In genomic region chr7:30443696-30444095, GRCm38 (mm10) we compare ENCODE assay signal across 10 mouse cellular contexts. TPM values are rescaled to one million over a fixed set of nuclear protein-coding genes. Genes with fewer than 3 reads are reported as not detected.
DNase-seq lines count a peak whose midpoint lies in the region; ATAC-seq and TF ChIP-seq lines count a peak whose summit lies in the region.
"Had no signal": no experiment of that assay in that cellular context is flagged by ENCODE, and none has a peak within 500 bp of the region (broad histone marks: within the 10 kb centered on the region; RNA-seq: fewer than 3 reads in every experiment).

No protein-coding gene starts in this region.

- H3K9me3 ChIP-seq in kidney, postnatal 0 days (replicated peaks; ENCODE audit: low read length) = no peaks in the 10 kb centered on the region
- peaks cover 9% of the 10 kb centered on the region; the same call in 1 of the 2 replicates for H3K9me3 ChIP-seq in embryonic facial prominence, embryonic 10.5 days
- no peaks in the 10 kb centered on the region for H3K9me3 ChIP-seq in hindbrain, postnatal 0 days (ENCODE audit: low read length)
- no peaks in the 10 kb centered on the region for H3K9me3 ChIP-seq in neural tube, embryonic 12.5 days

- ATAC-seq in kidney, postnatal 0 days (replicated peaks; ENCODE audit: low FRiP score, low read depth) = no peak
- no peak for ATAC-seq in hindbrain, postnatal 0 days
- no peak for ATAC-seq in neural tube, embryonic 12.5 days (ENCODE audit: low FRiP score, low read depth)
- no peak for ATAC-seq in erythroid progenitor cell, adult 5-6 weeks (replicated peaks; ENCODE audit: low FRiP score, poor library complexity, severe bottlenecking)
- ATAC-seq: Patski had no signal

- peak; percentile 32 for DNase-seq in kidney, postnatal 0 days (ENCODE audit: low spot score)
- DNase-seq in kidney, postnatal 4 days = no peak
- no peak for DNase-seq in embryonic facial prominence, embryonic 10.5 days (ENCODE audit: low spot score)
- DNase-seq in hindbrain, postnatal 0 days (ENCODE audit: low spot score) = peak; percentile 67
- no peak for DNase-seq in ovary, adult 18-20 months (ENCODE audit: low spot score)
- no peak for DNase-seq in right cerebral cortex, postnatal 4 days

- no peak for TF ChIP-seq CTCF in kidney, postnatal 0 days (IDR thresholded peaks at IDR 0.05; ENCODE audit: low read depth)
- TF ChIP-seq CTCF in hindbrain, postnatal 0 days (IDR thresholded peaks at IDR 0.05; ENCODE audit: low read depth) = no peak

- no peak overlapping the region for H3K9ac ChIP-seq in kidney, postnatal 0 days (ENCODE audit: low read depth, low read length)
- peak overlapping the region; percentile 95 for H3K9ac ChIP-seq in hindbrain, postnatal 0 days (replicated peaks; ENCODE audit: low read length)
- H3K9ac ChIP-seq in neural tube, embryonic 12.5 days = no peak overlapping the region

- H3K36me3 ChIP-seq in kidney, postnatal 0 days (ENCODE audit: insufficient read depth, low read length) = no peaks in the 10 kb centered on the region
- peaks cover 3% of the 10 kb centered on the region; the same call in 1 of the 2 replicates for H3K36me3 ChIP-seq in embryonic facial prominence, embryonic 10.5 days (replicated peaks)
- H3K36me3 ChIP-seq in hindbrain, postnatal 0 days (ENCODE audit: insufficient read depth, low read length) = peaks cover 37% of the 10 kb centered on the region; the same call in 1 of the 2 replicates
- peaks cover 36% of the 10 kb centered on the region for H3K36me3 ChIP-seq in neural tube, embryonic 12.5 days

- 19% methylated on average over 9 of the region's 9 CpGs for WGBS in kidney, postnatal 0 days
- WGBS in embryonic facial prominence, embryonic 10.5 days = 25% methylated on average over 9 of the region's 9 CpGs
- 16% methylated on average over 9 of the region's 9 CpGs for WGBS in hindbrain, postnatal 0 days
- WGBS in neural tube, embryonic 12.5 days = 16% methylated on average over 9 of the region's 9 CpGs

- peak overlapping the region; percentile 93; the same call in 1 of the 2 replicates for H3K4me2 ChIP-seq in kidney, postnatal 0 days (ENCODE audit: low read length)
- peak overlapping the region; percentile 78 for H3K4me2 ChIP-seq in hindbrain, postnatal 0 days (ENCODE audit: low read depth, low read length)
- peak overlapping the region; percentile 84 for H3K4me2 ChIP-seq in neural tube, embryonic 12.5 days (replicated peaks)

- H3K27me3 ChIP-seq in kidney, postnatal 0 days (ENCODE audit: insufficient read depth, low read length) = no peaks in the 10 kb centered on the region
- H3K27me3 ChIP-seq in embryonic facial prominence, embryonic 10.5 days (replicated peaks; ENCODE audit: low read depth, poor library complexity, severe bottlenecking) = peaks cover 88% of the 10 kb centered on the region
- no peaks in the 10 kb centered on the region for H3K27me3 ChIP-seq in hindbrain, postnatal 0 days (ENCODE audit: insufficient read depth, low read length)
- H3K27me3 ChIP-seq in neural tube, embryonic 12.5 days (replicated peaks) = 0 out of 2 replicates have a peak, but pooled peaks cover 4% of the 10 kb centered on the region
- H3K27me3 ChIP-seq: Patski had no signal

- no peak overlapping the region for H3K4me3 ChIP-seq in kidney, postnatal 0 days (replicated peaks; ENCODE audit: low read depth, low read length)
- H3K4me3 ChIP-seq in embryonic facial prominence, embryonic 10.5 days = peak overlapping the region; percentile 78; the same call in 1 of the 2 replicates
- H3K4me3 ChIP-seq in hindbrain, postnatal 0 days (ENCODE audit: low read length) = peak overlapping the region; percentile 78
- H3K4me3 ChIP-seq in neural tube, embryonic 12.5 days = peak overlapping the region; percentile 85

- H3K27ac ChIP-seq in kidney, postnatal 0 days = no peak overlapping the region
- no peak overlapping the region for H3K27ac ChIP-seq in embryonic facial prominence, embryonic 10.5 days (replicated peaks)
- H3K27ac ChIP-seq in hindbrain, postnatal 0 days = peak overlapping the region; percentile 97; the same call in 1 of the 2 replicates
- H3K27ac ChIP-seq in neural tube, embryonic 12.5 days = no peak overlapping the region

- H3K4me1 ChIP-seq in kidney, postnatal 0 days (replicated peaks; ENCODE audit: insufficient read depth, low read length) = peaks cover 10% of the 10 kb centered on the region
- peaks cover 22% of the 10 kb centered on the region for H3K4me1 ChIP-seq in embryonic facial prominence, embryonic 10.5 days
- no peaks in the 10 kb centered on the region for H3K4me1 ChIP-seq in hindbrain, postnatal 0 days (ENCODE audit: insufficient read depth, low read length)
- H3K4me1 ChIP-seq in neural tube, embryonic 12.5 days = peaks cover 24% of the 10 kb centered on the region

RNA-seq across cellular contexts. Expression of gene Aplp1, which starts 1.6 kb away (rescaled TPM):
- 24.1 and 25.4 TPM in 2 replicates for polyA plus RNA-seq in kidney, postnatal 0 days (2015; fragmentation: Nextera tagmentation; extraction: Ambion mirVana)
- polyA plus RNA-seq in embryonic facial prominence, embryonic 10.5 days (2016; fragmentation: Nextera tagmentation; extraction: Ambion mirVana) = 28.6 and 32.3 TPM in 2 replicates
- total RNA-seq in hindbrain, postnatal 0 days (2014; rRNA removed) = 840 and 852 TPM in 2 replicates
- 617 and 682 TPM in 2 replicates for polyA plus RNA-seq in hindbrain, postnatal 0 days (2015; fragmentation: Nextera tagmentation; extraction: Ambion mirVana)
- 368 and 386 TPM in 2 replicates for polyA plus RNA-seq in neural tube, embryonic 12.5 days (2016; fragmentation: Nextera tagmentation; extraction: Ambion mirVana)
- not detected in 2 replicates for total RNA-seq in erythroid progenitor cell, adult 5-6 weeks (2015; ENCODE audit: low replicate concordance)
- total RNA-seq in erythroid progenitor cell, adult 5-6 weeks (2017; ENCODE audit: low replicate concordance) = not detected in 2 replicates

RNA-seq across cellular contexts. Expression of gene Kirrel2, which starts 13.8 kb away (rescaled TPM):
- polyA plus RNA-seq in kidney, postnatal 0 days (2015; fragmentation: Nextera tagmentation; extraction: Ambion mirVana) = 0.65 and 1.5 TPM in 2 replicates
- 1.3 and 2.2 TPM in 2 replicates for polyA plus RNA-seq in embryonic facial prominence, embryonic 10.5 days (2016; fragmentation: Nextera tagmentation; extraction: Ambion mirVana)
- 10.7 and 14.7 TPM in 2 replicates for total RNA-seq in hindbrain, postnatal 0 days (2014; rRNA removed)
- 4.4 and 5.8 TPM in 2 replicates for polyA plus RNA-seq in hindbrain, postnatal 0 days (2015; fragmentation: Nextera tagmentation; extraction: Ambion mirVana)
- polyA plus RNA-seq in neural tube, embryonic 12.5 days (2016; fragmentation: Nextera tagmentation; extraction: Ambion mirVana) = 13.5 and 14.6 TPM in 2 replicates
- total RNA-seq in erythroid progenitor cell, adult 5-6 weeks (2015; ENCODE audit: low replicate concordance) = not detected in 2 replicates
- not detected in 2 replicates for total RNA-seq in erythroid progenitor cell, adult 5-6 weeks (2017; ENCODE audit: low replicate concordance)
- total RNA-seq: liver, adult 2 months had no signal
- polyA plus RNA-seq: liver, adult 2 months; Patski had no signal

RNA-seq across cellular contexts. Expression of gene Nphs1, which starts 14.4 kb away (rescaled TPM):
- 3.8 and 4.3 TPM in 2 replicates for polyA plus RNA-seq in kidney, postnatal 0 days (2015; fragmentation: Nextera tagmentation; extraction: Ambion mirVana)
- polyA plus RNA-seq in embryonic facial prominence, embryonic 10.5 days (2016; fragmentation: Nextera tagmentation; extraction: Ambion mirVana) = 0.15 and 0.63 TPM in 2 replicates
- total RNA-seq in hindbrain, postnatal 0 days (2014; rRNA removed) = 2.3 and 2.4 TPM in 2 replicates
- polyA plus RNA-seq in hindbrain, postnatal 0 days (2015; fragmentation: Nextera tagmentation; extraction: Ambion mirVana) = 0.50 and 1.0 TPM in 2 replicates
- polyA plus RNA-seq in neural tube, embryonic 12.5 days (2016; fragmentation: Nextera tagmentation; extraction: Ambion mirVana) = 2.0 and 3.3 TPM in 2 replicates
- not detected in 2 replicates for total RNA-seq in erythroid progenitor cell, adult 5-6 weeks (2015; ENCODE audit: low replicate concordance)
- 1.2 TPM in 1 of 2 replicates, not detected in the other for total RNA-seq in erythroid progenitor cell, adult 5-6 weeks (2017; ENCODE audit: low replicate concordance)
- total RNA-seq: liver, adult 2 months had no signal
- polyA plus RNA-seq: liver, adult 2 months; Patski had no signal

RNA-seq across cellular contexts. Expression of gene Nfkbid, which starts 22.2 kb away (rescaled TPM):
- polyA plus RNA-seq in kidney, postnatal 0 days (2015; fragmentation: Nextera tagmentation; extraction: Ambion mirVana) = 1.1 and 1.2 TPM in 2 replicates
- 1.1 and 1.8 TPM in 2 replicates for polyA plus RNA-seq in embryonic facial prominence, embryonic 10.5 days (2016; fragmentation: Nextera tagmentation; extraction: Ambion mirVana)
- total RNA-seq in hindbrain, postnatal 0 days (2014; rRNA removed) = 1.9 and 3.7 TPM in 2 replicates
- 2.1 TPM in 2 replicates for polyA plus RNA-seq in hindbrain, postnatal 0 days (2015; fragmentation: Nextera tagmentation; extraction: Ambion mirVana)
- polyA plus RNA-seq in neural tube, embryonic 12.5 days (2016; fragmentation: Nextera tagmentation; extraction: Ambion mirVana) = 1.4 and 2.1 TPM in 2 replicates
- total RNA-seq in erythroid progenitor cell, adult 5-6 weeks (2015; ENCODE audit: low replicate concordance) = 7.2 and 20.1 TPM in 2 replicates
- total RNA-seq in erythroid progenitor cell, adult 5-6 weeks (2017; ENCODE audit: low replicate concordance) = 2.6 and 4.1 TPM in 2 replicates

RNA-seq across cellular contexts. Expression of gene Hcst, which starts 24.0 kb away (rescaled TPM):
- 2.1 and 3.4 TPM in 2 replicates for polyA plus RNA-seq in kidney, postnatal 0 days (2015; fragmentation: Nextera tagmentation; extraction: Ambion mirVana)
- not detected in 2 replicates for polyA plus RNA-seq in embryonic facial prominence, embryonic 10.5 days (2016; fragmentation: Nextera tagmentation; extraction: Ambion mirVana)
- total RNA-seq in hindbrain, postnatal 0 days (2014; rRNA removed) = not detected in 2 replicates
- 0.84 and 1.0 TPM in 2 replicates for polyA plus RNA-seq in hindbrain, postnatal 0 days (2015; fragmentation: Nextera tagmentation; extraction: Ambion mirVana)
- 0.72 and 1.2 TPM in 2 replicates for polyA plus RNA-seq in neural tube, embryonic 12.5 days (2016; fragmentation: Nextera tagmentation; extraction: Ambion mirVana)
- 3.6 and 18.0 TPM in 2 replicates for total RNA-seq in erythroid progenitor cell, adult 5-6 weeks (2015; ENCODE audit: low replicate concordance)
- 4.1 TPM in 1 of 2 replicates, not detected in the other for total RNA-seq in erythroid progenitor cell, adult 5-6 weeks (2017; ENCODE audit: low replicate concordance)
- polyA plus RNA-seq: Patski had no signal

Comparison
In these comparisons a context has a peak if more than half of its experiments do, and no peak if none do; other contexts are left out.
1. DNase-seq: peak in kidney, postnatal 0 days (single experiment) and hindbrain, postnatal 0 days (single experiment); none in kidney, postnatal 4 days (0 of 2), embryonic facial prominence, embryonic 10.5 days (single experiment), ovary, adult 18-20 months (single experiment) and right cerebral cortex, postnatal 4 days (single experiment).
2. RNA of gene Aplp1, which starts 1.6 kb away (polyA plus RNA-seq): 617 to 682 TPM in hindbrain, postnatal 0 days and 368 to 386 TPM in neural tube, embryonic 12.5 days; 28.6 to 32.3 TPM in embryonic facial prominence, embryonic 10.5 days and 24.1 to 25.4 TPM in kidney, postnatal 0 days; every median in the first group is over 10 times any median in the second.
3. Peak in every context shown above with its lines, with median percentiles within 50 percentile points of each other: H3K4me2 ChIP-seq.